Mouse (Mus musculus) left cerebral cortex, adult 2 months (tissue): ENCODE data around the gene Ercc6. TPM values are rescaled to one million over a fixed set of nuclear protein-coding genes. Genes with fewer than 3 reads are reported as not detected.
A peak's percentile ranks its signal among the peaks of the same experiment; 100 is the strongest.

Experiments used
- DNase-seq, 2 experiments: peaks; one replicate each; pipeline ENCODE4 v3.0.0; 2021 to 2022; ENCODE audit warnings: low spot score in 2 of 2, mixed read lengths in 1 of 2; ENCODE audit errors: extremely low spot score in 1 of 2
- H3K27ac ChIP-seq: fragments of 200-600 bp; 2 replicates; pipeline ENCODE4 v1.8.1; 2022
- H3K4me3 ChIP-seq: fragments of 200-600 bp; 2 replicates; pipeline ENCODE4 v1.8.1; 2022
- CTCF ChIP-seq: fragments of 200-600 bp; IDR thresholded peaks from 2 replicates; pipeline ENCODE4 v1.8.1; 2022; ENCODE audit warnings: antibody characterized with exemption, mild to moderate bottlenecking, moderate library complexity
- intact Hi-C: fragments of 180-260 bp; cut with DNase I; formaldehyde crosslinking; loops from one replicate; pipeline ENCODE4 v1.15.1; 2025
- total RNA-seq, 2 experiments: library from RNA; stranded (reverse); gene quantifications; 2 replicates each; pipeline ENCODE4 v1.2.3; 2021

The Ercc6 gene
- total RNA-seq, 2 experiments from 2014 or later = 21.5 to 23.3 TPM

- H3K27ac ChIP-seq = no peak overlapping the region
- H3K4me3 ChIP-seq = no peak overlapping the region
- DNase-seq = no peak
- no peak for TF ChIP-seq CTCF
- intact Hi-C loops = no loop called here
These were observed 10.8 kb downstream of the Ercc6 start for GRCm38 (mm10) chr14:32524071-32524470.

GRCm38 (mm10) chr14:32525996-32526705 is 12.8 kb downstream of the Ercc6 start:
- intact Hi-C loops = no loop called here
- Histone ChIP-seq H3K4me3 (no peak overlapping the region), H3K27ac (no peak overlapping the region)
- DNase-seq = no peak
- TF ChIP-seq CTCF = peak; percentile 12

DNA sequence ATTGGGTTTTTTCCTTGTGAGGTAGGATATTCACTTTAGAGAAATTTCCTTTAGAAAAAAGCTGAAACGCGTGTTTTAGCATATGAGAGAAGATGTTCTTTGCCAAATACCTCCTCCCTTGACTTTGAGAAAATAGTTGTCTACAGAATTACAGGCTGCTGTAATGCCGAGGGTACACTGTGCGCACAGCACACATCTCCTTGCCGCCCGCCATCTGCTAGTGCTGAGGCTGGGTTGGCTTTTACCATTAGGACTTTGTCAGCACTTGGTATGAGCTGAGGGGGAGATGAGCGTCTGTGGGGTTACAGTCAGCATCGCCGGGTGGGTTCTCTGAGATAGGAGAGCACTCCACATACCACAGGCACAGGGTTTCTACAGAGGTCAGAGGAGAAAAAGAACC is 13.9 kb downstream of the Ercc6 start:
- no peak overlapping the region for H3K27ac ChIP-seq
- H3K4me3 ChIP-seq = no peak overlapping the region
- no peak for TF ChIP-seq CTCF
- no peak for DNase-seq
- intact Hi-C loops = no loop called here

- peak in 1 of 2 experiments; percentile 62 for DNase-seq
- intact Hi-C loops = no loop called here
- 0 out of 2 replicates have a peak overlapping the region, but pooled peaks have one; percentile 3 for H3K27ac ChIP-seq
These were observed 15.7 kb downstream of the Ercc6 start for GRCm38 (mm10) chr14:32529036-32529435.

GRCm38 (mm10) chr14:32530896-32531295 is 17.6 kb downstream of the Ercc6 start:
- DNase-seq = no peak
- H3K4me3 ChIP-seq = no peak overlapping the region
- no peak overlapping the region for H3K27ac ChIP-seq
- intact Hi-C loops = loop anchor here (10.0 kb wide), 2 partner anchors 424 to 774 kb away; no protein-coding TSS in a partner anchor
- peak; percentile 81 for TF ChIP-seq CTCF

More at GRCm38 (mm10) chr14:32529036-32529435, 15.7 kb downstream of the Ercc6 start:
- no peak overlapping the region for H3K4me3 ChIP-seq
- no peak for TF ChIP-seq CTCF

- TF ChIP-seq CTCF = no peak
- Histone ChIP-seq H3K4me3 (no peak overlapping the region), H3K27ac (no peak overlapping the region)
- intact Hi-C loops = loop anchor here (10.0 kb wide), 2 partner anchors 423 to 773 kb away; no protein-coding TSS in a partner anchor
- no peak for DNase-seq
These were observed 18.1 kb downstream of the Ercc6 start for GRCm38 (mm10) chr14:32531371-32531770.

DNA sequence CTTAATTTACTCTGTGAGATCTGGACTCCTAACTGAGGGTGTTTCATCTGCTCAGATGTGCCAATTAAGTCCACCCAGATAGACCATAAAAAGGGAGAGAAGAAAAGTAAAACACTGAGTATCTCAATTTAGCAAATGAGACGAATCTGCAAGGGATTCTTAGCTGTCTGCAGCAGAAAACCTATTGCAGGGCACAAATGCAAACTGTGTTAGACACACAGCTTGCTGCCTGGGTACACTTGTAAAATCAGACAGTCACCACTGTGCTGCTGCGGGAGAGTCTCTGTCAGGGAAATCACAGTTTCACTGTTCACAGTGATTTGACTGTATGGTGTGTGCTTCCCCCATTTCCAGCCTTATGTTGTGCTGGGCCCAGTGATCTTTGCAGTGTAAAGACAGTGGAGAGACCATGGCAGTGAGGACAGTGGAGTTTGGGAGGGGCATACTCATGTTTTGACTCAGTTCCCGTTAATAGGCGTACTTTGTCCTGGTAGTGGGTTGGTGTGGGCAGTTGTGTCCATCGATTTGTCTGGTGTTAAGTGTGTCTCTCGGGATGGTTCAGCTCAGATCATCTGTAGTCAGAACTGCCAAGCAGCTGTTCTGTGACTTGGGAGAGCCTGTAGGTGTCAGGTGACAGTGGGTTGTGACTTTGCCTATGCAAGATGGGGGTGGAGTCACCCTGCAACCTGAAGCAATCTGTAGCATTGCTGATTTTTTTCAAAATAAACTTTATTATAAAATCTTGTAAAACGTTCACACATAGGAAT is 19.2 kb downstream of the Ercc6 start:
- Histone ChIP-seq H3K4me3 (no peak overlapping the region), H3K27ac (no peak overlapping the region; the same call in 1 of the 2 replicates)
- intact Hi-C loops = loop anchor here (2.0 to 10.0 kb wide), 3 partner anchors 422 to 772 kb away; no protein-coding TSS in a partner anchor
- no peak for DNase-seq
- no peak for TF ChIP-seq CTCF

DNA sequence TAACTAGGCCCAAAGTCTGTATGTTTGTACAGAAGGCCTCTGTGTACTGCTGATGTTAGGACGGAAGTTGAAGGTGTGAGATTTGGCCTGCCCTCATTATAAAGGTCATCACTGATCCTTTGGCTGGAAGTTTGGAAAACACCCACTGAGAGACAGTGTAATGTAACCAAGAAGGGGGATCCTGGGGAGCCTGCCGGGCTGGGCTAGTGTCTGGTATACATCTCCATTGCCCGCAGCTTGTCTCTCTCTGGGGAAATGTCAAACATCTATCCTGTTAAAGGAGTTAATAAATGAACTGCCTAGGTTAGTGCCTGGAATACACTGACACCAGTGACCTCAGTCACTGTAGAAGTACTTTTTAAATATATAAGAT is 19.8 kb downstream of the Ercc6 start:
- DNase-seq = no peak

DNA sequence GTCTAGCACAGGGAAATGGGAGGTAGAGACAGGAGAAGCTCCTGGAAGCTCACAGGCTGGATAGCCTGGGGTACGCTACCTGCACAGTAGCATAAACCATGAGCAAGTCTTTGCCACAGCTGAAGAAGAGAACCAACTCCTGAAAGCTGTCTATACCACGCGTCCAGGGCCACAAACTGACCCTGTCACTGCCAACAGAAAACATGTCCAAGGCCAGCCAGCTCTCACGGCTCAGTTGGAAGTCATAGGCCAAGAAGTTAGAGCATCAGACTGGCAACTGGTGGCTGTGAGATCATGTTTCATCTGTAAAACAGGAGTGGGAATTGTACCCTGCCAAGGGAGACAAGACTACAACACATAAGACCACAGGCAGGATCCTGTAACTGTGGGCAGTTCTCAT is 20.3 kb downstream of the Ercc6 start:
- no peak for TF ChIP-seq CTCF
- intact Hi-C loops = loop anchor here (2.0 to 10.0 kb wide), 4 partner anchors 53 to 771 kb away; no protein-coding TSS in a partner anchor
- DNase-seq = no peak
- no peak overlapping the region for H3K27ac ChIP-seq
- no peak overlapping the region for H3K4me3 ChIP-seq

More for the DNA sequence above, 19.8 kb downstream of the Ercc6 start:
- no peak overlapping the region; the same call in 1 of the 2 replicates for H3K27ac ChIP-seq
- no peak overlapping the region for H3K4me3 ChIP-seq
- intact Hi-C loops = loop anchor here (2.0 to 10.0 kb wide), 3 partner anchors 422 to 772 kb away; no protein-coding TSS in a partner anchor
- TF ChIP-seq CTCF = no peak

- peak; percentile 69 for TF ChIP-seq CTCF
- H3K4me3 ChIP-seq = no peak overlapping the region
- DNase-seq = no peak
- intact Hi-C loops = loop anchor here (2.0 to 10.0 kb wide), 3 partner anchors 53 to 771 kb away; no protein-coding TSS in a partner anchor
- H3K27ac ChIP-seq = no peak overlapping the region
These were observed 20.8 kb downstream of the Ercc6 start for GRCm38 (mm10) chr14:32534137-32534536.

- peak overlapping the region; percentile 29; the same call in 1 of the 2 replicates for H3K27ac ChIP-seq
These were observed 23.4 kb downstream of the Ercc6 start for GRCm38 (mm10) chr14:32536763-32537162.

DNA sequence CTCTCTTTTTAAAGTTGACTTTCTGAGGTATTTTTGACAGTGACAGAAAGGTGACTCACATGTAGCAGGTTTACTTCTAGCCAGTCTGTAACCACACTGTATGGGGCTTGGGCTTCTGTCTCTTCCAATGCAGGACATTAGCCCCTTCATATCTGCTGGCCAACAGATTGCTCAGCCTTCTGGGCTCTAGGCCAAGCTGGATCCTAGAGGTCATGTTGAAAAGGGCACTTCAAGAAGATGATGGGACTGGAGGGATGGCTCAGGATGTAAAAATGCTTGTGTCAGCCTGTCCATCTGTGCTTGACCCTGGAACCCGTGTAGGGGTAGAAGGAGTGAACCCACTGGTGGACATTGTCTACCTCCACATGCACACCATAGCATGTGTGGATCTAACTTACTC is 24.8 kb downstream of the Ercc6 start:
- intact Hi-C loops = loop anchor here (10.0 kb wide), 2 partner anchors 417 to 767 kb away; no protein-coding TSS in a partner anchor
- Histone ChIP-seq H3K4me3 (no peak overlapping the region), H3K27ac (no peak overlapping the region)
- TF ChIP-seq CTCF = no peak
- no peak for DNase-seq

More at GRCm38 (mm10) chr14:32536763-32537162, 23.4 kb downstream of the Ercc6 start:
- DNase-seq = no peak
- H3K4me3 ChIP-seq = no peak overlapping the region
- no peak; the same call in none of the 2 replicates for TF ChIP-seq CTCF
- intact Hi-C loops = loop anchor here (10.0 kb wide), 2 partner anchors 418 to 768 kb away; no protein-coding TSS in a partner anchor
